Mouse (Mus musculus): Measurements from ENCODE around the gene Chrnb2. TPM values are rescaled to one million over a fixed set of nuclear protein-coding genes. Genes with fewer than 3 reads are reported as not detected.

The Chrnb2 gene
- polyA plus RNA-seq, 1 experiment from 2014 or later = 0.27 TPM

GRCm38 (mm10) chr3:89772968-89773709, 8.7 kb upstream of the Chrnb2 start, which contains the start of gene Ube2q1:
TSS of gene Ube2q1 (plus strand) at chr3:89773616.
- Histone ChIP-seq H3K9ac (ENCODE audit: low read depth, low read length) (peak within 1 kb of the TSS; percentile 97), H3K4me1 (ENCODE audit: control insufficient read depth, insufficient read depth, low read length) (peaks cover 16% of the 10 kb centered on the region), H3K4me3 (ENCODE audit: low read depth, low read length) (peak within 1 kb of the TSS; percentile 97), H3K27ac (ENCODE audit: low read depth, low read length) (peak within 1 kb of the TSS; percentile 96), H3K27me3 (ENCODE audit: control insufficient read depth, insufficient read depth, low read length) (no peaks in the 10 kb centered on the region), H3K4me2 (peak within 1 kb of the TSS; percentile 92), H3K9me3 (replicated peaks; ENCODE audit: control insufficient read depth, low read length) (no peaks in the 10 kb centered on the region), H3K36me3 (ENCODE audit: control insufficient read depth, insufficient read depth, low read length) (peaks cover 12% of the 10 kb centered on the region)
- peak; percentile 90 for ATAC-seq (replicated peaks; ENCODE audit: insufficient number of reproducible peaks, low FRiP score, low TSS enrichment)
- under 1% methylated on average over 57 of the region's 90 CpGs for WGBS (ENCODE audit: insufficient replicate concordance)

GRCm38 (mm10) chr3:89772588-89772967, 8.1 kb upstream of the Chrnb2 start:
- H3K4me2 ChIP-seq = peak overlapping the region; percentile 92
- peak; percentile 36 for ATAC-seq (replicated peaks; ENCODE audit: insufficient number of reproducible peaks, low FRiP score, low TSS enrichment)
- H3K27me3 ChIP-seq (ENCODE audit: control insufficient read depth, insufficient read depth, low read length) = no peaks in the 10 kb centered on the region
- H3K4me1 ChIP-seq (ENCODE audit: control insufficient read depth, insufficient read depth, low read length) = peaks cover 16% of the 10 kb centered on the region
- H3K36me3 ChIP-seq (ENCODE audit: control insufficient read depth, insufficient read depth, low read length) = peaks cover 11% of the 10 kb centered on the region
- H3K9ac ChIP-seq (ENCODE audit: low read depth, low read length) = peak overlapping the region; percentile 97
- WGBS (ENCODE audit: insufficient replicate concordance) = 3% methylated on average over 17 of the region's 17 CpGs
- no peaks in the 10 kb centered on the region for H3K9me3 ChIP-seq (replicated peaks; ENCODE audit: control insufficient read depth, low read length)
- peak overlapping the region; percentile 97 for H3K4me3 ChIP-seq (ENCODE audit: low read depth, low read length)
- H3K27ac ChIP-seq (ENCODE audit: low read depth, low read length) = peak overlapping the region; percentile 96

GRCm38 (mm10) chr3:89770425-89771002, 6.1 kb upstream of the Chrnb2 start:
- WGBS (ENCODE audit: insufficient replicate concordance) = 37% methylated on average over 2 of the region's 2 CpGs
- Histone ChIP-seq H3K27ac (ENCODE audit: low read depth, low read length) (no peak overlapping the region), H3K9ac (ENCODE audit: low read depth, low read length) (no peak overlapping the region), H3K4me2 (no peak overlapping the region), H3K27me3 (ENCODE audit: control insufficient read depth, insufficient read depth, low read length) (no peaks in the 10 kb centered on the region), H3K4me3 (ENCODE audit: low read depth, low read length) (no peak overlapping the region), H3K36me3 (ENCODE audit: control insufficient read depth, insufficient read depth, low read length) (no peaks in the 10 kb centered on the region), H3K4me1 (ENCODE audit: control insufficient read depth, insufficient read depth, low read length) (peaks cover 13% of the 10 kb centered on the region), H3K9me3 (replicated peaks; ENCODE audit: control insufficient read depth, low read length) (no peaks in the 10 kb centered on the region)
- ATAC-seq (replicated peaks; ENCODE audit: insufficient number of reproducible peaks, low FRiP score, low TSS enrichment) = no peak

- Histone ChIP-seq H3K27me3 (ENCODE audit: control insufficient read depth, insufficient read depth, low read length) (0 out of 2 replicates have a peak, but pooled peaks cover 2% of the 10 kb centered on the region), H3K4me1 (ENCODE audit: control insufficient read depth, insufficient read depth, low read length) (peaks cover 4% of the 10 kb centered on the region), H3K4me3 (ENCODE audit: low read depth, low read length) (no peak overlapping the region), H3K27ac (ENCODE audit: low read depth, low read length) (no peak overlapping the region), H3K9ac (ENCODE audit: low read depth, low read length) (no peak overlapping the region), H3K9me3 (replicated peaks; ENCODE audit: control insufficient read depth, low read length) (no peaks in the 10 kb centered on the region), H3K4me2 (no peak overlapping the region), H3K36me3 (ENCODE audit: control insufficient read depth, insufficient read depth, low read length) (no peaks in the 10 kb centered on the region)
- 58% methylated on average over 7 of the region's 7 CpGs for WGBS (ENCODE audit: insufficient replicate concordance)
- no peak for ATAC-seq (replicated peaks; ENCODE audit: insufficient number of reproducible peaks, low FRiP score, low TSS enrichment)
Observed at GRCm38 (mm10) chr3:89769584-89769983, 5.2 kb upstream of the Chrnb2 start.

GRCm38 (mm10) chr3:89759786-89760185, 4.6 kb downstream of the Chrnb2 start:
- 65% methylated on average over 3 of the region's 3 CpGs for WGBS (ENCODE audit: insufficient replicate concordance)
- ATAC-seq (replicated peaks; ENCODE audit: insufficient number of reproducible peaks, low FRiP score, low TSS enrichment) = no peak
- peaks cover 11% of the 10 kb centered on the region for H3K27me3 ChIP-seq (ENCODE audit: control insufficient read depth, insufficient read depth, low read length)

GRCm38 (mm10) chr3:89757851-89758250, 6.6 kb downstream of the Chrnb2 start:
- no peak for ATAC-seq (replicated peaks; ENCODE audit: insufficient number of reproducible peaks, low FRiP score, low TSS enrichment)
- H3K4me1 ChIP-seq (ENCODE audit: control insufficient read depth, insufficient read depth, low read length) = peaks cover 5% of the 10 kb centered on the region; the same call in 1 of the 2 replicates
- H3K27ac ChIP-seq (ENCODE audit: low read depth, low read length) = no peak overlapping the region
- H3K27me3 ChIP-seq (ENCODE audit: control insufficient read depth, insufficient read depth, low read length) = peaks cover 4% of the 10 kb centered on the region; the same call in 1 of the 2 replicates
- no peak overlapping the region for H3K4me2 ChIP-seq
- 72% methylated on average over 2 of the region's 2 CpGs for WGBS (ENCODE audit: insufficient replicate concordance)
- no peak overlapping the region for H3K9ac ChIP-seq (ENCODE audit: low read depth, low read length)
- no peak overlapping the region for H3K4me3 ChIP-seq (ENCODE audit: low read depth, low read length)
- no peaks in the 10 kb centered on the region for H3K36me3 ChIP-seq (ENCODE audit: control insufficient read depth, insufficient read depth, low read length)
- H3K9me3 ChIP-seq (replicated peaks; ENCODE audit: control insufficient read depth, low read length) = no peaks in the 10 kb centered on the region

More at GRCm38 (mm10) chr3:89759786-89760185, 4.6 kb downstream of the Chrnb2 start:
- H3K27ac ChIP-seq (ENCODE audit: low read depth, low read length) = no peak overlapping the region
- no peak overlapping the region for H3K9ac ChIP-seq (ENCODE audit: low read depth, low read length)
- H3K36me3 ChIP-seq (ENCODE audit: control insufficient read depth, insufficient read depth, low read length) = no peaks in the 10 kb centered on the region
- peaks cover 5% of the 10 kb centered on the region; the same call in 1 of the 2 replicates for H3K4me1 ChIP-seq (ENCODE audit: control insufficient read depth, insufficient read depth, low read length)
- no peak overlapping the region for H3K4me2 ChIP-seq
- no peak overlapping the region for H3K4me3 ChIP-seq (ENCODE audit: low read depth, low read length)
- no peaks in the 10 kb centered on the region for H3K9me3 ChIP-seq (replicated peaks; ENCODE audit: control insufficient read depth, low read length)

- no peak overlapping the region for H3K4me3 ChIP-seq (ENCODE audit: low read depth, low read length)
- no peak for ATAC-seq (replicated peaks; ENCODE audit: insufficient number of reproducible peaks, low FRiP score, low TSS enrichment)
- H3K9ac ChIP-seq (ENCODE audit: low read depth, low read length) = no peak overlapping the region
- H3K4me2 ChIP-seq = no peak overlapping the region
- no peak overlapping the region for H3K27ac ChIP-seq (ENCODE audit: low read depth, low read length)
- 71% methylated on average over 6 of the region's 6 CpGs for WGBS (ENCODE audit: insufficient replicate concordance)
- peaks cover 5% of the 10 kb centered on the region; the same call in 1 of the 2 replicates for H3K4me1 ChIP-seq (ENCODE audit: control insufficient read depth, insufficient read depth, low read length)
- 0 out of 2 replicates have a peak, but pooled peaks cover 4% of the 10 kb centered on the region for H3K27me3 ChIP-seq (ENCODE audit: control insufficient read depth, insufficient read depth, low read length)
- H3K9me3 ChIP-seq (replicated peaks; ENCODE audit: control insufficient read depth, low read length) = no peaks in the 10 kb centered on the region
- peaks cover 5% of the 10 kb centered on the region; the same call in 1 of the 2 replicates for H3K36me3 ChIP-seq (ENCODE audit: control insufficient read depth, insufficient read depth, low read length)
Observed at GRCm38 (mm10) chr3:89755283-89755682, 9.1 kb downstream of the Chrnb2 start.

- peaks cover 14% of the 10 kb centered on the region for H3K36me3 ChIP-seq (ENCODE audit: control insufficient read depth, insufficient read depth, low read length)
- 49% methylated on average over 1 of the region's 1 CpGs for WGBS (ENCODE audit: insufficient replicate concordance)
- H3K9ac ChIP-seq (ENCODE audit: low read depth, low read length) = no peak overlapping the region
- ATAC-seq (replicated peaks; ENCODE audit: insufficient number of reproducible peaks, low FRiP score, low TSS enrichment) = no peak
- no peak overlapping the region for H3K4me2 ChIP-seq
- no peaks in the 10 kb centered on the region for H3K9me3 ChIP-seq (replicated peaks; ENCODE audit: control insufficient read depth, low read length)
- H3K4me3 ChIP-seq (ENCODE audit: low read depth, low read length) = no peak overlapping the region
- no peaks in the 10 kb centered on the region for H3K27me3 ChIP-seq (ENCODE audit: control insufficient read depth, insufficient read depth, low read length)
- no peak overlapping the region for H3K27ac ChIP-seq (ENCODE audit: low read depth, low read length)
- H3K4me1 ChIP-seq (ENCODE audit: control insufficient read depth, insufficient read depth, low read length) = peaks cover 5% of the 10 kb centered on the region; the same call in 1 of the 2 replicates
Observed at GRCm38 (mm10) chr3:89752307-89752706, 12.1 kb downstream of the Chrnb2 start.
